Mouse (Mus musculus) ES-Bruce4 (cell line): Measurements from ENCODE around the gene Ost4. TPM values are rescaled to one million over a fixed set of nuclear protein-coding genes. Genes with fewer than 3 reads are reported as not detected.

Experiments used
- H3K27ac ChIP-seq: 2 replicates; pipeline ENCODE4 v1.5.1; 2012; ENCODE audit warnings: low read length, inconsistent platforms; ENCODE audit not compliant: insufficient read depth
- H3K27me3 ChIP-seq: 2 replicates; pipeline ENCODE4 v1.6.1; 2012; ENCODE audit warnings: mild to moderate bottlenecking, low read length, inconsistent platforms; ENCODE audit not compliant: control insufficient read depth, poor library complexity, insufficient read depth, severe bottlenecking
- H3K36me3 ChIP-seq: 2 replicates; pipeline ENCODE4 v1.6.1; 2012; ENCODE audit warnings: inconsistent platforms, mild to moderate bottlenecking, low read length, moderate library complexity; ENCODE audit not compliant: control insufficient read depth, poor library complexity, insufficient read depth, severe bottlenecking
- H3K4me1 ChIP-seq: one replicate; pipeline ENCODE4 v1.8.1; 2011; ENCODE audit warnings: low read length; ENCODE audit not compliant: control insufficient read depth, insufficient read depth
- H3K4me3 ChIP-seq: 2 replicates; pipeline ENCODE4 v1.5.1; 2011; ENCODE audit warnings: low read depth, mild to moderate bottlenecking, low read length
- H3K9ac ChIP-seq: 2 replicates; pipeline ENCODE4 v1.6.1; 2012; ENCODE audit warnings: low read depth, mild to moderate bottlenecking, inconsistent platforms; ENCODE audit not compliant: poor library complexity, severe bottlenecking
- H3K9me3 ChIP-seq: replicated peaks from 2 replicates; pipeline ENCODE4 v1.6.1; 2012; ENCODE audit warnings: mild to moderate bottlenecking, low read length, inconsistent platforms; ENCODE audit not compliant: control insufficient read depth, poor library complexity, insufficient read depth, severe bottlenecking
- CTCF ChIP-seq: IDR thresholded peaks from one replicate; pipeline ENCODE4 v1.8.1; 2011; ENCODE audit warnings: low read depth, low read length
- EP300 ChIP-seq: IDR thresholded peaks from 2 replicates; pipeline ENCODE4 v1.6.1; 2011; ENCODE audit warnings: low read depth, low read length; ENCODE audit not compliant: insufficient read depth
- POLR2A ChIP-seq: IDR thresholded peaks from one replicate; pipeline ENCODE4 v1.8.1; 2011; ENCODE audit warnings: low read length; ENCODE audit not compliant: insufficient read depth
- polyA plus RNA-seq: library from polyadenylated mRNA; stranded (reverse); fragments of >200 nt; gene quantifications from 2 replicates; pipeline ENCODE4 v1.2.4, GENCODE M21; 2011; ENCODE audit warnings: low read depth; ENCODE audit not compliant: missing spikeins, insufficient read depth, insufficient read length

Ost4 gene
- polyA plus RNA-seq, 1 experiment: 216 TPM

GRCm38 (mm10) chr5:30927945-30928529, 20.4 kb upstream of the Ost4 start:
- TF ChIP-seq EP300: no peak
- no peak for TF ChIP-seq CTCF
- no peak for TF ChIP-seq POLR2A
- Histone ChIP-seq H3K4me3 (no peak overlapping the region), H3K36me3 (no peaks in the 10 kb centered on the region), H3K9ac (no peak overlapping the region), H3K4me1 (no peaks in the 10 kb centered on the region), H3K9me3 (no peaks in the 10 kb centered on the region), H3K27ac (no peak overlapping the region), H3K27me3 (no peaks in the 10 kb centered on the region)

DNA sequence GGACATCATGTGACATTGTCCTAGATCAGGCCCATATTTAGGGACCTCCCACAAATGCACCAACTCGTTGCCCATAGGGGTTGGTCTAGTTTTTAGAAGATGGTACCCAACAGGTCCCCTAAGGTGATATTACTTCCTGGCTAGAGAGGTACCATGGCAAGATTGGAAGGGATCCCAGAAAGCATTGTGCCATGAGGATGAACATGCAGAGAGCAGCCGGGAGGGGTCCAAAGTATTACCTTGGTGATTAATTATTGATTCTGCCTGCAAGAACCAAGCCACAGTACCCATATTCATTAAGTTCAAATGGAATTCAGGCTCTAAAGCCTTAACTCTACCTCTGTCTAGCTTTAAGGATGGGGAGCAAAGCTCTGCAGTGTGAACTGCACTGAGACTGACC, 18.5 kb upstream of the Ost4 start:
- TF ChIP-seq EP300: no peak
- no peak for TF ChIP-seq POLR2A
- TF ChIP-seq CTCF: no peak
- H3K27me3 ChIP-seq: no peaks in the 10 kb centered on the region
- H3K27ac ChIP-seq: no peak overlapping the region
- no peak overlapping the region for H3K9ac ChIP-seq
- no peaks in the 10 kb centered on the region for H3K9me3 ChIP-seq
- H3K36me3 ChIP-seq: no peaks in the 10 kb centered on the region
- no peak overlapping the region for H3K4me3 ChIP-seq
- no peaks in the 10 kb centered on the region for H3K4me1 ChIP-seq

DNA sequence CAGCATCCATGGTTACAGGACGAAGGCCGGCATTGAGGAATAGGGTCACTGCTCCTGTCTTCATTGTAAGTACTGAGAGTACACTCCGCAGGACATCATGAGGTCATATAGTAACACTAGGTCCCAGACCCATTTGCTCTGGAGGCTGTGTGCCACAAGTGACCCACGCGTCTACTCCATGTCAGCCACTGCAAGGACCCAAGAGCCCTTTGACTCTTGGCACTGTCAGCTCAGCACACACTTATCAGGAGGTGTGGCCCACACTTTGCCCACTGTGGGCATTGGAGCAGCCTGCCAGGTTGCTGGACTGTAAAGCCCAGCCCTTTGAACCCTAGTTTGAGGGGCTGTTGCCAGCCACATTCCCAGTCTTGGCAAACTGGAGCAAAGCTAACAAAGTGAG, 17.6 kb upstream of the Ost4 start:
- Histone ChIP-seq H3K27me3 (no peaks in the 10 kb centered on the region), H3K4me1 (peaks cover 3% of the 10 kb centered on the region), H3K4me3 (no peak overlapping the region), H3K9me3 (no peaks in the 10 kb centered on the region), H3K36me3 (no peaks in the 10 kb centered on the region), H3K27ac (no peak overlapping the region), H3K9ac (no peak overlapping the region)
- TF ChIP-seq POLR2A (no peak), EP300 (no peak), CTCF (no peak)

DNA sequence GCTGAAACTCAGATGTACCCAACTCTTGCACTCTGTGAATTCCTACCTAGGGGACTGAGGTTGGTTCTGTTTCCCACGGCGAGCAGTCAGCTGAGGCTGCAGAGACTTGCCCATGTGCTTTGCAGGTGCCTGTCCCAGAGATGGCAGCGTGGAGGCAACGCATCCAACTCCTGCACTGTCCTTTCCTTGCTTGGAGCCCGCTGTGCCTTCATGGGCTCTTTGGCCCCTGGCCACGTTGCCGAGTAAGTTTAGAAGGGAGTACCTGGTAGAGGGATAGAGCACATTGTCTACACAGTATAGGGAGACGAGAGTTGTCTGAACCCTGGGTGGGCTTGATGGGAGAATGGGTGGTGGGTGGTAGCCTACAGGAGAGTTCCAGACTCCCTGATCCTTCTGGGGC, 17.0 kb upstream of the Ost4 start:
- no peak overlapping the region for H3K4me3 ChIP-seq
- H3K27ac ChIP-seq: no peak overlapping the region
- no peaks in the 10 kb centered on the region for H3K36me3 ChIP-seq
- no peak overlapping the region for H3K9ac ChIP-seq
- no peak for TF ChIP-seq CTCF
- no peak for TF ChIP-seq POLR2A
- no peak for TF ChIP-seq EP300
- H3K27me3 ChIP-seq: no peaks in the 10 kb centered on the region
- no peaks in the 10 kb centered on the region for H3K9me3 ChIP-seq
- H3K4me1 ChIP-seq: peaks cover 4% of the 10 kb centered on the region

GRCm38 (mm10) chr5:30923119-30923518, 15.5 kb upstream of the Ost4 start:
- Histone ChIP-seq H3K4me3 (no peak overlapping the region), H3K9ac (no peak overlapping the region)

GRCm38 (mm10) chr5:30922581-30923041, 15.0 kb upstream of the Ost4 start:
- Histone ChIP-seq H3K4me3 (no peak overlapping the region), H3K36me3 (no peaks in the 10 kb centered on the region), H3K9ac (peak overlapping the region; percentile 62; the same call in 1 of the 2 replicates), H3K4me1 (peaks cover 4% of the 10 kb centered on the region), H3K9me3 (no peaks in the 10 kb centered on the region), H3K27ac (no peak overlapping the region), H3K27me3 (no peaks in the 10 kb centered on the region)
- TF ChIP-seq EP300: no peak
- no peak for TF ChIP-seq POLR2A
- TF ChIP-seq CTCF: no peak

More at GRCm38 (mm10) chr5:30923119-30923518, 15.5 kb upstream of the Ost4 start:
- H3K36me3 ChIP-seq: no peaks in the 10 kb centered on the region
- H3K27ac ChIP-seq: no peak overlapping the region
- H3K27me3 ChIP-seq: no peaks in the 10 kb centered on the region
- peaks cover 4% of the 10 kb centered on the region for H3K4me1 ChIP-seq
- TF ChIP-seq CTCF: no peak
- TF ChIP-seq EP300: no peak
- TF ChIP-seq POLR2A: no peak
- no peaks in the 10 kb centered on the region for H3K9me3 ChIP-seq
